Mouse (Mus musculus) liver, postnatal 0 days (tissue): ENCODE data around the gene Pbld2.

ENCODE experiments used
- CTCF ChIP-seq: sonication (generic); IDR thresholded peaks from 2 replicates; pipeline ENCODE4 v1.5.1; 2016; ENCODE audit warnings: antibody characterized with exemption, low read depth
- EP300 ChIP-seq: IDR thresholded peaks from 2 replicates; pipeline ENCODE4 v1.6.1; 2016; ENCODE audit warnings: antibody characterized with exemption, low read depth, mild to moderate bottlenecking

DNA sequence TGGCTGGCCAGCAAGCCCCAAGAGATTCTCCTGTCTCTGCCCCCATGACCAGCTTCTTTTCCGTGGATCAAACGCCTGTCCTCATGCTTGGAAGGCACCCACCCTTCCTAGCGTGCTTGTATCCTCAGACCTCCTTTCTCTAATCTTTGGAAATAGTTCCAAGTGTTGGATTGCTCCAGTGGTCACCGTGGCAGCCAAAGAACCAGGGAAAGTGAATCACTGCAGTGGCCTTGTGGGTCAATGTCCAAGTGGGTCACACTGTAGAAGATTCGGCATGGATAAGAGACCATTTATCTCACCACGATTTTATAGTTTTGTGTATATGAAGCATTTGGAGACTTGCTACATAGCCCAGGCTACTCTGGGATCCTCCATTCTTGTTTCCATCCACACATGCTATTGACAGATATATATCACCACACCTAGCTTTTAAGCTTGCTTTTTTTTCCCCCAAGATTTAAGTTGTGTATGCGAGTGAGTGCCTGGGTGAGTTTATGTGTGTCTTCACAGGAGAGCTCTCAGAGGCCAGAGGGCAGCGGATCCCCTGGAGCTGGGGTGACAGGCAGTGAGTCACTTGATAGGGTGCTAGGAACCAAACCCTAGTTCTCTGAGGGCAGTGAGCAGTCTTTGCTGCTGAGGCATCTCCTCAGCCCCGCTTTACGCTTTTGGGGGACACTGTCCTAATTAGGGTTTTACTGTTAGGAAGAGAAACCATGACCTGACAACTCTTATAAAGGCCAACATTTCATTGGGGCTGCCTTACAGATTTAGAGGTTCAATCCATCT is 3.5 kb downstream of the Pbld2 start:
- TF ChIP-seq CTCF (no peak), EP300 (no peak)
